Mouse (Mus musculus) MEL (cell line): ENCODE measurements around the gene Cyp2c55. TPM values are rescaled to one million over a fixed set of nuclear protein-coding genes. Genes with fewer than 3 reads are reported as not detected.

Experiments used
- DNase-seq: peaks from one replicate; pipeline ENCODE4 v3.0.0; 2011; ENCODE audit warnings: low read depth, low spot score
- H3K27ac ChIP-seq: 2 replicates; pipeline ENCODE4 v1.5.1; 2012; ENCODE audit warnings: low read depth, mild to moderate bottlenecking, control low read depth, low read length, moderate library complexity; ENCODE audit not compliant: control insufficient read depth
- H3K27me3 ChIP-seq, 2 experiments: fragments of 150-350 bp in 1 of 2; sonication (generic) in 1 of 2; 2 replicates each; pipeline ENCODE4 v1.6.1; 2012; ENCODE audit warnings: low read length in 2 of 2, mild to moderate bottlenecking in 2 of 2, improper control_type of control experiment in 1 of 2, moderate library complexity in 1 of 2; ENCODE audit not compliant: insufficient read depth in 2 of 2, control insufficient read depth in 1 of 2
- H3K36me3 ChIP-seq, 2 experiments: 2 replicates each; pipeline ENCODE4 v1.6.1; 2012 to 2014; ENCODE audit warnings: low read length in 2 of 2, improper control_type of control experiment in 1 of 2, inconsistent platforms in 1 of 2, mild to moderate bottlenecking in 1 of 2; ENCODE audit not compliant: insufficient read depth in 2 of 2, control insufficient read depth in 1 of 2
- H3K4me1 ChIP-seq, 2 experiments: fragments of 150-350 bp in 1 of 2; sonication (generic) in 1 of 2; 2 replicates each; pipeline ENCODE4 v1.6.1; 2012; ENCODE audit warnings: low read length in 2 of 2, improper control_type of control experiment in 1 of 2, mild to moderate bottlenecking in 1 of 2; ENCODE audit not compliant: insufficient read depth in 2 of 2, control insufficient read depth in 1 of 2
- H3K4me3 ChIP-seq, 2 experiments: fragments of 150-350 bp in 1 of 2; sonication (generic) in 1 of 2; 2 replicates each; pipeline ENCODE4 v1.5.1; 2012; ENCODE audit warnings: low read depth in 2 of 2, low read length in 2 of 2, mild to moderate bottlenecking in 2 of 2, moderate library complexity in 2 of 2, control low read depth in 1 of 2, improper control_type of control experiment in 1 of 2; ENCODE audit not compliant: control insufficient read depth in 1 of 2, insufficient read depth in 1 of 2
- H3K79me2 ChIP-seq: 2 replicates; pipeline ENCODE4 v1.6.1; 2012; ENCODE audit warnings: mild to moderate bottlenecking, low read length, moderate library complexity; ENCODE audit not compliant: control insufficient read depth, poor library complexity, insufficient read depth
- H3K9ac ChIP-seq: 2 replicates; pipeline ENCODE4 v1.6.1; 2012; ENCODE audit warnings: low read depth, mild to moderate bottlenecking, control low read depth, low read length, moderate library complexity; ENCODE audit not compliant: control insufficient read depth, poor library complexity, severe bottlenecking
- H3K9me3 ChIP-seq: fragments of 150-350 bp; sonication (generic); replicated peaks from 2 replicates; pipeline ENCODE4 v1.6.1; 2012; ENCODE audit warnings: mild to moderate bottlenecking, low read length, improper control_type of control experiment, moderate library complexity; ENCODE audit not compliant: insufficient read depth
- BHLHE40 ChIP-seq: IDR thresholded peaks from 2 replicates; pipeline ENCODE4 v1.6.1; 2012; ENCODE audit warnings: low read depth, mild to moderate bottlenecking, inconsistent platforms, low read length, improper control_type of control experiment, borderline replicate concordance
- CHD2 ChIP-seq: IDR thresholded peaks from 2 replicates; pipeline ENCODE4 v1.6.1; 2011; ENCODE audit warnings: low read length, improper control_type of control experiment
- CTCF ChIP-seq, 3 experiments: IDR thresholded peaks in 2 of 3; conservative IDR thresholded peaks in 1 of 3; 2 replicates each; pipeline ENCODE4 v1.5.1; 2011 to 2012; ENCODE audit warnings: low read length in 3 of 3, low read depth in 2 of 3, mild to moderate bottlenecking in 2 of 3, improper control_type of control experiment in 1 of 3, inconsistent platforms in 1 of 3, mixed read lengths in 1 of 3, moderate library complexity in 1 of 3; ENCODE audit not compliant: control insufficient read depth in 1 of 3, insufficient read depth in 1 of 3, poor library complexity in 1 of 3, severe bottlenecking in 1 of 3
- ELF1 ChIP-seq: IDR thresholded peaks from 2 replicates; pipeline ENCODE4 v1.6.1; 2014; ENCODE audit warnings: low read depth, mild to moderate bottlenecking, inconsistent platforms, low read length, improper control_type of control experiment, moderate library complexity
- EP300 ChIP-seq, 2 experiments: IDR thresholded peaks; 2 replicates each; pipeline ENCODE4 v1.6.1; 2011; ENCODE audit warnings: improper control_type of control experiment in 2 of 2, low read length in 2 of 2, low read depth in 1 of 2, mild to moderate bottlenecking in 1 of 2
- HCFC1 ChIP-seq: IDR thresholded peaks from 2 replicates; pipeline ENCODE4 v1.6.1; 2012; ENCODE audit warnings: low read depth, mild to moderate bottlenecking, inconsistent platforms, low read length, improper control_type of control experiment, moderate library complexity
- JUND ChIP-seq: IDR thresholded peaks from 2 replicates; pipeline ENCODE4 v1.6.1; 2011; ENCODE audit warnings: low read depth, mild to moderate bottlenecking, improper control_type of control experiment, low read length
- KAT2A ChIP-seq: conservative IDR thresholded peaks from 2 replicates; pipeline ENCODE4 v1.6.1; 2012; ENCODE audit warnings: low read depth, low read length, improper control_type of control experiment, inconsistent platforms
- MAFK ChIP-seq: IDR thresholded peaks from 2 replicates; pipeline ENCODE4 v1.6.1; 2011; ENCODE audit warnings: low read depth, mild to moderate bottlenecking, low read length, improper control_type of control experiment, borderline replicate concordance
- MAX ChIP-seq: IDR thresholded peaks from 2 replicates; pipeline ENCODE4 v1.6.1; 2011; ENCODE audit warnings: low read length, improper control_type of control experiment
- MAZ ChIP-seq: IDR thresholded peaks from 2 replicates; pipeline ENCODE4 v1.6.1; 2012; ENCODE audit warnings: low read depth, mild to moderate bottlenecking, inconsistent platforms, low read length, improper control_type of control experiment
- MYB ChIP-seq: IDR thresholded peaks from 2 replicates; pipeline ENCODE4 v1.6.1; 2011; ENCODE audit warnings: mild to moderate bottlenecking, low read depth, low read length, improper control_type of control experiment
- NELFE ChIP-seq: IDR thresholded peaks from 2 replicates; pipeline ENCODE4 v1.6.1; 2011; ENCODE audit warnings: low read depth, low read length, improper control_type of control experiment
- NRF1 ChIP-seq: IDR thresholded peaks from 2 replicates; pipeline ENCODE4 v1.6.1; 2014; ENCODE audit warnings: low read depth, mild to moderate bottlenecking, inconsistent platforms, low read length, improper control_type of control experiment, moderate library complexity; ENCODE audit not compliant: poor library complexity, insufficient read depth, severe bottlenecking
- POLR2AphosphoS5 ChIP-seq: IDR thresholded peaks from 2 replicates; pipeline ENCODE4 v1.6.1; 2012; ENCODE audit warnings: low read depth, borderline replicate concordance, mild to moderate bottlenecking, inconsistent platforms, low read length, moderate library complexity, mixed read lengths
- RAD21 ChIP-seq: IDR thresholded peaks from 2 replicates; pipeline ENCODE4 v1.6.1; 2011; ENCODE audit warnings: mild to moderate bottlenecking, low read depth, low read length, improper control_type of control experiment
- SIN3A ChIP-seq: IDR thresholded peaks from 2 replicates; pipeline ENCODE4 v1.6.1; 2012; ENCODE audit warnings: low read length, improper control_type of control experiment, inconsistent platforms
- UBTF ChIP-seq: IDR thresholded peaks from 2 replicates; pipeline ENCODE4 v1.6.1; 2012; ENCODE audit warnings: low read depth, mild to moderate bottlenecking, inconsistent platforms, low read length, improper control_type of control experiment, moderate library complexity, borderline replicate concordance; ENCODE audit not compliant: insufficient read depth
- USF1 ChIP-seq: IDR thresholded peaks from 2 replicates; pipeline ENCODE4 v1.6.1; 2014; ENCODE audit warnings: low read depth, mild to moderate bottlenecking, inconsistent platforms, low read length, improper control_type of control experiment, moderate library complexity
- USF2 ChIP-seq, 2 experiments: IDR thresholded peaks; 2 replicates each; pipeline ENCODE4 v1.6.1; 2011 to 2012; ENCODE audit warnings: improper control_type of control experiment in 2 of 2, low read length in 2 of 2, borderline replicate concordance in 1 of 2, inconsistent platforms in 1 of 2, low read depth in 1 of 2, mild to moderate bottlenecking in 1 of 2; ENCODE audit not compliant: insufficient read depth in 1 of 2
- ZC3H11A ChIP-seq: IDR thresholded peaks from 2 replicates; pipeline ENCODE4 v1.6.1; 2012; ENCODE audit warnings: low read depth, mild to moderate bottlenecking, inconsistent platforms, low read length, improper control_type of control experiment
- ZKSCAN1 ChIP-seq: IDR thresholded peaks from 2 replicates; pipeline ENCODE4 v1.6.1; 2012; ENCODE audit warnings: low read depth, mild to moderate bottlenecking, inconsistent platforms, low read length, improper control_type of control experiment, moderate library complexity
- ZMIZ1 ChIP-seq: IDR thresholded peaks from 2 replicates; pipeline ENCODE4 v1.6.1; 2012; ENCODE audit warnings: low read depth, mild to moderate bottlenecking, inconsistent platforms, low read length, improper control_type of control experiment, moderate library complexity
- ZNF384 ChIP-seq: IDR thresholded peaks from 2 replicates; pipeline ENCODE4 v1.6.1; 2012; ENCODE audit warnings: low read depth, mild to moderate bottlenecking, inconsistent platforms, low read length, improper control_type of control experiment
- polyA plus RNA-seq, 2 experiments: library from polyadenylated mRNA; stranded (reverse) in 1 of 2; unstranded in 1 of 2; fragments of >175 nt in 1 of 2; fragments of >200 nt in 1 of 2; gene quantifications; 2 replicates each; pipeline versions ENCODE4 v1.2.1 to v1.2.4; 2012; ENCODE audit warnings: low replicate concordance in 2 of 2, low read depth in 1 of 2; ENCODE audit not compliant: insufficient read length in 2 of 2, insufficient read depth in 1 of 2, missing spikeins in 1 of 2
- total RNA-seq: library from RNA; depleted of rRNA; stranded (reverse); fragments of 300-350 nt; gene quantifications from 2 replicates; pipeline ENCODE4 v1.2.3, GENCODE M21; 2012

Cyp2c55 gene
- total and polyA plus RNA-seq, 3 experiments = not detected

DNA sequence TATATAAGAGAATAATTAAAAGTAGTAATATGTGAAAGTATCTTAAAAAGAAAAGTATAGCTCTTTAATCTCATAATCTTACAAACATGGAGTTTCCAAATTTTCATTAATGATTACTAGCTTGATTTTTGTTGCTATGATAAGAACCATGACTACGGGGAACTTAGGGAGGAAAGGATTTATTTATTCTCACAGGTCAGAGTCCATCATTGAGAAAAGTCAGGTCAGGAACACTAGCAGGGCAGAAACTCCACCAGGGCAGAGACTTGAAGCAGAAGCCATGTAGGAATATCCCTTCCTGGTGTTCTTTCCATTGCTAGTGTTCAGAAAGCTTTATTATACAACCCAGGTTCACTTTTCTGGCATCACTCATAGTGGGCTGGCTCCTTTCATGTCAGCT, 8.1 kb upstream of the Cyp2c55 start:
- Histone ChIP-seq H3K27ac (no peak overlapping the region), H3K27me3 (no peaks in the 10 kb centered on the region), H3K9ac (no peak overlapping the region), H3K4me3 (no peak overlapping the region), H3K9me3 (no peaks in the 10 kb centered on the region), H3K36me3 (no peaks in the 10 kb centered on the region), H3K4me1 (no peaks in the 10 kb centered on the region), H3K79me2 (no peaks in the 10 kb centered on the region)
- no peak for TF ChIP-seq MAZ
- no peak for TF ChIP-seq HCFC1
- TF ChIP-seq POLR2AphosphoS5 = no peak
- no peak for TF ChIP-seq MAFK
- TF ChIP-seq CTCF (IDR thresholded peaks at IDR 0.05 in 2 of 3, conservative IDR thresholded peaks at IDR 0.05 in 1 of 3; ENCODE audit: control insufficient read depth in 1 of 3, insufficient read depth in 1 of 3, low read depth in 2 of 3, low read length in 3 of 3, poor library complexity in 1 of 3, severe bottlenecking in 1 of 3) = no peak
- no peak for TF ChIP-seq ELF1
- no peak for TF ChIP-seq ZMIZ1
- TF ChIP-seq USF1 = no peak
- TF ChIP-seq MAX = no peak
- no peak for TF ChIP-seq CHD2
- TF ChIP-seq NELFE = no peak
- TF ChIP-seq RAD21 = no peak
- TF ChIP-seq JUND = no peak
- no peak for TF ChIP-seq SIN3A
- DNase-seq = no peak

- Histone ChIP-seq H3K9me3 (no peaks in the 10 kb centered on the region), H3K4me3 (no peak overlapping the region), H3K27ac (no peak overlapping the region), H3K36me3 (no peaks in the 10 kb centered on the region), H3K27me3 (no peaks in the 10 kb centered on the region), H3K79me2 (no peaks in the 10 kb centered on the region), H3K4me1 (no peaks in the 10 kb centered on the region), H3K9ac (no peak overlapping the region)
- no peak for DNase-seq
- TF ChIP-seq ZC3H11A = no peak
- no peak for TF ChIP-seq ZKSCAN1
- no peak for TF ChIP-seq CTCF (IDR thresholded peaks at IDR 0.05 in 2 of 3, conservative IDR thresholded peaks at IDR 0.05 in 1 of 3; ENCODE audit: control insufficient read depth in 1 of 3, insufficient read depth in 1 of 3, low read depth in 2 of 3, low read length in 3 of 3, poor library complexity in 1 of 3, severe bottlenecking in 1 of 3)
These were observed 1.7 kb upstream of the Cyp2c55 start for GRCm38 (mm10) chr19:39005132-39005531.

DNA sequence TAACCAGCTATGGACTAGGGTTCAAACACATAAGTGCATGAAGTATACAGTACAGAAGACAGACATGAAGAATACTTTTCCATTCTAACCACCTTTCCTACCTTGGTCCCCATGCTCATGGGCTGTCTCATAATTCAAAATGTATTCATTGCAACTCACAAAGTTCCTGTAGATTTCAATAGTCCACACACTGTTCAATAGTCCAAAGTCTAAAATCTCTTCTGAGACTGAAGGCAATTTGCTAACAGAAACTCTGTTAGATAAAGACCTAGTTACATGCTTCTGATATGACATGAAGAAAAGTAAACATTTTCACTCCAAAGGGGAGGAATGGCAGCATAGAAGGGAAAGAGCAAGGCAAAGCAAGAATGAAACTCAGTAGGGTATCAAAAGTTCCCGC, 51.1 kb downstream of the Cyp2c55 start:
- H3K4me1 ChIP-seq = no peaks in the 10 kb centered on the region
- no peak overlapping the region for H3K9ac ChIP-seq
- no peak for TF ChIP-seq POLR2AphosphoS5
- no peak for TF ChIP-seq USF2 (IDR thresholded peaks at IDR 0.05; ENCODE audit: borderline replicate concordance in 1 of 2, insufficient read depth in 1 of 2, low read depth in 1 of 2, low read length in 2 of 2)
- TF ChIP-seq NRF1 = no peak
- TF ChIP-seq MYB = no peak
- no peak for TF ChIP-seq BHLHE40
- TF ChIP-seq KAT2A = no peak
- no peak for TF ChIP-seq MAFK
- TF ChIP-seq EP300 (IDR thresholded peaks at IDR 0.05; ENCODE audit: low read depth in 1 of 2, low read length in 2 of 2) = no peak
- no peak for TF ChIP-seq ZC3H11A
- TF ChIP-seq MAZ = no peak
- no peak for TF ChIP-seq ZNF384
- TF ChIP-seq UBTF = no peak
- H3K36me3 ChIP-seq = no peaks in the 10 kb centered on the region
- DNase-seq = no peak
- H3K27ac ChIP-seq = no peak overlapping the region
- no peak overlapping the region for H3K4me3 ChIP-seq
- no peaks in the 10 kb centered on the region for H3K79me2 ChIP-seq
- no peaks in the 10 kb centered on the region for H3K27me3 ChIP-seq
- no peaks in the 10 kb centered on the region for H3K9me3 ChIP-seq
